Comparison of ENCODE assay signal across 8 mouse cellular contexts in genomic region chr2:115581241-115581988, GRCm38 (mm10). TPM values are rescaled to one million over a fixed set of nuclear protein-coding genes. Genes with fewer than 3 reads are reported as not detected.
DNase-seq lines count a peak whose midpoint lies in the region; ATAC-seq and TF ChIP-seq lines count a peak whose summit lies in the region.

TSS of gene BC052040 (plus strand) at chr2:115581716.

- H3K9me3 ChIP-seq in embryonic facial prominence, embryonic 14.5 days (ENCODE audit: control insufficient read depth, low read length), result no peaks in the 10 kb centered on the region
- no peaks in the 10 kb centered on the region for H3K9me3 ChIP-seq in limb, embryonic 14.5 days (ENCODE audit: control insufficient read depth, low read length)
- no peaks in the 10 kb centered on the region for H3K9me3 ChIP-seq in midbrain, postnatal 0 days (ENCODE audit: low read length)

- ATAC-seq in embryonic facial prominence, embryonic 14.5 days (ENCODE audit: low read depth), result peak; percentile 98
- ATAC-seq in limb, embryonic 14.5 days (ENCODE audit: low FRiP score, low read depth), result peak; percentile 97
- peak; percentile 96 for ATAC-seq in midbrain, postnatal 0 days (ENCODE audit: low FRiP score)

- peak within 1 kb of the TSS; percentile 67 for H3K4me3 ChIP-seq in embryonic facial prominence, embryonic 14.5 days (ENCODE audit: low read depth, low read length)
- peak within 1 kb of the TSS; percentile 73 for H3K4me3 ChIP-seq in limb, embryonic 14.5 days (replicated peaks; ENCODE audit: low read length)
- H3K4me3 ChIP-seq in midbrain, postnatal 0 days (ENCODE audit: low read depth, low read length), result peak within 1 kb of the TSS; percentile 70

- no peaks in the 10 kb centered on the region for H3K36me3 ChIP-seq in embryonic facial prominence, embryonic 14.5 days (ENCODE audit: control insufficient read depth, insufficient read depth, low read length)
- H3K36me3 ChIP-seq in limb, embryonic 14.5 days (ENCODE audit: control insufficient read depth, insufficient read depth, low read length), result no peaks in the 10 kb centered on the region
- H3K36me3 ChIP-seq in midbrain, postnatal 0 days (ENCODE audit: insufficient read depth, low read length), result no peaks in the 10 kb centered on the region

- H3K27me3 ChIP-seq in embryonic facial prominence, embryonic 14.5 days (replicated peaks; ENCODE audit: control insufficient read depth, insufficient read depth, low read length), result no peaks in the 10 kb centered on the region
- no peaks in the 10 kb centered on the region for H3K27me3 ChIP-seq in limb, embryonic 14.5 days (ENCODE audit: control insufficient read depth, insufficient read depth, low read length)
- no peaks in the 10 kb centered on the region for H3K27me3 ChIP-seq in midbrain, postnatal 0 days (ENCODE audit: insufficient read depth, low read length)

- H3K9ac ChIP-seq in embryonic facial prominence, embryonic 14.5 days (ENCODE audit: low read depth, low read length), result peak within 1 kb of the TSS; percentile 71
- H3K9ac ChIP-seq in limb, embryonic 14.5 days (ENCODE audit: low read depth, low read length, severe bottlenecking), result peak within 1 kb of the TSS; percentile 70
- peak within 1 kb of the TSS; percentile 67 for H3K9ac ChIP-seq in midbrain, postnatal 0 days (replicated peaks; ENCODE audit: low read length, poor library complexity, severe bottlenecking)

- WGBS in embryonic facial prominence, embryonic 14.5 days, result under 1% methylated on average over 41 of the region's 41 CpGs
- WGBS in limb, embryonic 14.5 days, result 2% methylated on average over 35 of the region's 41 CpGs
- under 1% methylated on average over 41 of the region's 41 CpGs for WGBS in midbrain, postnatal 0 days

- H3K4me1 ChIP-seq in embryonic facial prominence, embryonic 14.5 days (ENCODE audit: control insufficient read depth, insufficient read depth, low read length), result peaks cover 5% of the 10 kb centered on the region; the same call in 1 of the 2 replicates
- peaks cover 17% of the 10 kb centered on the region for H3K4me1 ChIP-seq in limb, embryonic 14.5 days (ENCODE audit: control insufficient read depth, insufficient read depth, low read length)
- H3K4me1 ChIP-seq in midbrain, postnatal 0 days (ENCODE audit: insufficient read depth, low read length), result peaks cover 6% of the 10 kb centered on the region

- peak within 1 kb of the TSS; percentile 70 for H3K27ac ChIP-seq in embryonic facial prominence, embryonic 14.5 days (replicated peaks; ENCODE audit: low read depth, low read length)
- H3K27ac ChIP-seq in limb, embryonic 14.5 days (replicated peaks; ENCODE audit: low read depth, low read length), result peak within 1 kb of the TSS; percentile 52; the same call in 1 of the 2 replicates
- H3K27ac ChIP-seq in midbrain, postnatal 0 days (ENCODE audit: low read depth, low read length), result peak within 1 kb of the TSS; percentile 62

- peak within 1 kb of the TSS; percentile 69 for H3K4me2 ChIP-seq in embryonic facial prominence, embryonic 14.5 days (ENCODE audit: low read depth, low read length)
- peak within 1 kb of the TSS; percentile 66 for H3K4me2 ChIP-seq in limb, embryonic 14.5 days (replicated peaks; ENCODE audit: low read depth, low read length, severe bottlenecking)
- H3K4me2 ChIP-seq in midbrain, postnatal 0 days (ENCODE audit: low read depth, low read length, poor library complexity, severe bottlenecking), result peak within 1 kb of the TSS; percentile 79

- TF ChIP-seq POLR2A in limb, embryonic 14.5 days (IDR thresholded peaks at IDR 0.05; ENCODE audit: borderline replicate concordance, extremely low read depth, insufficient read depth, insufficient read length), result 0 out of 2 replicates have a peak, but pooled peaks have one; percentile 50

- peak; percentile 93 for DNase-seq in 3T3-L1 (ENCODE audit: low read depth, low spot score)
- peak; percentile 64 to 74 for DNase-seq in adrenal gland, postnatal 4 days (ENCODE audit: low spot score in 2 of 2)
- DNase-seq in embryonic facial prominence, embryonic 14.5 days (ENCODE audit: low spot score), result peak; percentile 95
- DNase-seq in heart, adult 8-10 months (ENCODE audit: low spot score), result peak; percentile 90
- peak; percentile 92 for DNase-seq in kidney, adult 9 months
- peak; percentile 93 for DNase-seq in limb, embryonic 14.5 days (ENCODE audit: low spot score)
- DNase-seq in midbrain, postnatal 0 days (ENCODE audit: low spot score), result peak; percentile 91
- DNase-seq in spleen, postnatal 14 days (ENCODE audit: low spot score in 2 of 2), result peak; percentile 82 to 85

- TF ChIP-seq CTCF in midbrain, postnatal 0 days (IDR thresholded peaks at IDR 0.05), result peak; percentile 46; the same call in 1 of the 2 replicates

RNA-seq across cellular contexts. Expression of gene BC052040, which starts in this region (rescaled TPM):
- total RNA-seq in adrenal gland, postnatal 4 days (2021), result 1 to 10 TPM; 6.5 to 8.2 TPM
- 9.8 and 10.6 TPM in 2 replicates for polyA plus RNA-seq in embryonic facial prominence, embryonic 14.5 days (2014; fragmentation: Nextera tagmentation; extraction: Ambion mirVana)
- 1 to 10 TPM; 2.0 to 3.1 (median 2.9) TPM for total RNA-seq in heart, adult 8-10 months (2022)
- polyA plus RNA-seq in limb, embryonic 14.5 days (2012; rRNA removed), result 8.1 and 9.7 TPM in 2 replicates
- polyA plus RNA-seq in limb, embryonic 14.5 days (2014; fragmentation: Nextera tagmentation; extraction: Ambion mirVana), result 7.9 and 9.1 TPM in 2 replicates
- total RNA-seq in midbrain, postnatal 0 days (2014; rRNA removed), result 17.3 and 18.9 TPM in 2 replicates
- polyA plus RNA-seq in midbrain, postnatal 0 days (2015; fragmentation: Nextera tagmentation; extraction: Ambion mirVana), result 16.1 and 16.8 TPM in 2 replicates

Comparison
In these comparisons a context has a peak if more than half of its experiments do, and no peak if none do; other contexts are left out.
1. Peak in every context shown above with its lines: DNase-seq, ATAC-seq, H3K4me3 ChIP-seq and H3K27ac ChIP-seq.